Mouse (Mus musculus) C2C12 (cell line): Measurements from ENCODE around the gene Ccdc81.

Experiments
- CEBPB ChIP-seq: IDR thresholded peaks from one replicate; pipeline ENCODE4 v1.6.1; 2011; ENCODE audit warnings: low read depth, mild to moderate bottlenecking, control low read depth, moderate library complexity
- CTCF ChIP-seq: IDR thresholded peaks from one replicate; pipeline ENCODE4 v1.5.1; 2011; ENCODE audit not compliant: control insufficient read depth, insufficient read depth, insufficient read length
- FOSL1 ChIP-seq: IDR thresholded peaks from one replicate; pipeline ENCODE4 v1.8.0; 2011; ENCODE audit warnings: mild to moderate bottlenecking, low read length; ENCODE audit not compliant: poor library complexity, insufficient read depth, severe bottlenecking
- MAX ChIP-seq: IDR thresholded peaks from one replicate; pipeline ENCODE4 v1.6.1; 2011; ENCODE audit warnings: mild to moderate bottlenecking, control low read depth
- MYOD1 ChIP-seq: IDR thresholded peaks from one replicate; pipeline ENCODE4 v1.6.1; 2011; ENCODE audit warnings: low read depth; ENCODE audit not compliant: control insufficient read depth, insufficient read length
- MYOG ChIP-seq: IDR thresholded peaks from one replicate; pipeline ENCODE4 v1.6.1; 2011; ENCODE audit not compliant: control insufficient read depth, insufficient read length; ENCODE audit errors: extremely low read depth
- USF1 ChIP-seq: IDR thresholded peaks from one replicate; pipeline ENCODE4 v1.6.1; 2011; ENCODE audit warnings: low read depth, mild to moderate bottlenecking, control low read depth, moderate library complexity

DNA sequence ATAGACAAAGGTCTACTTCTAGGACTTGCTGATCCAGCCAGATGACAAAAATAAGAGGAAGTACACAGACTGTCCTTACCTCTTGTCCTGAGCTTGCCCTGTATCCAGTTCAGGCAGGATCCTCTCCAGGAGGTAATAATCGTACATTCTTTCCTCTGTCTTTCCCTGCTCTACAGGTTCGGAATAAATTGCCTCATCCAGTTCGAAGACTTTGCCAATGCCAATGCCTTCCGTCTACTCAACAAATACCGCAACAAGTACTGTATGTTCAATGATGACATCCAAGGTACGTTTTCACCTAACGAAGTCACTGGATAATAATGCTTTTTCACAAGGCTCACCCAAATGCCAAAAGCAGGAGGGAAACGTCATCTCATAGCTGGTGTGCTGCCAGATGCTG lies 69.9 kb downstream of the Ccdc81 start:
- no peak for TF ChIP-seq CTCF
- no peak for TF ChIP-seq MYOG
- TF ChIP-seq MAX, result no peak
- TF ChIP-seq USF1, result no peak
- no peak for TF ChIP-seq CEBPB
- no peak for TF ChIP-seq MYOD1
- TF ChIP-seq FOSL1, result no peak
